In genomic region chr5:35459760-35460159, GRCm38 (mm10) we compare ENCODE assay signal across 18 mouse cellular contexts.
DNase-seq lines count a peak whose midpoint lies in the region; ATAC-seq and TF ChIP-seq lines count a peak whose summit lies in the region.
"Had no signal": no experiment of that assay in that cellular context is flagged by ENCODE, and none has a peak within 500 bp of the region (broad histone marks: within the 10 kb centered on the region; RNA-seq: fewer than 3 reads in every experiment).

No protein-coding gene starts in this region.

- H3K4me2 ChIP-seq in lung, postnatal 0 days (replicated peaks; ENCODE audit: low read depth, low read length), result no peak overlapping the region
- H3K4me2 ChIP-seq: embryonic facial prominence, embryonic 12.5 days; hindbrain, embryonic 14.5 days; liver, embryonic 13.5 days; midbrain, embryonic 13.5 days had no signal

- no peaks in the 10 kb centered on the region for H3K36me3 ChIP-seq in kidney, adult 2 months (ENCODE audit: control insufficient read depth, insufficient read depth, low read length)
- no peaks in the 10 kb centered on the region for H3K36me3 ChIP-seq in lung, postnatal 0 days (ENCODE audit: insufficient read depth, low read length)
- no peaks in the 10 kb centered on the region for H3K36me3 ChIP-seq in small intestine, adult 2 months (ENCODE audit: control insufficient read depth, insufficient read depth, low read length)
- H3K36me3 ChIP-seq: embryonic facial prominence, embryonic 12.5 days; liver, embryonic 13.5 days; midbrain, embryonic 13.5 days had no signal

- peak; percentile 27 for TF ChIP-seq CTCF in kidney, adult 2 months (conservative IDR thresholded peaks at IDR 0.05; ENCODE audit: insufficient read depth, insufficient read length, low read depth, low read length)
- TF ChIP-seq CTCF in lung, postnatal 0 days (IDR thresholded peaks at IDR 0.05), result peak; percentile 34; the same call in 1 of the 2 replicates
- peak; percentile 27; the same call in 1 of the 2 replicates for TF ChIP-seq CTCF in small intestine, adult 2 months (IDR thresholded peaks at IDR 0.05; ENCODE audit: extremely low read depth, insufficient read length, insufficient replicate concordance, low read depth, low read length)

- no peak overlapping the region for H3K4me3 ChIP-seq in kidney, adult 2 months (ENCODE audit: insufficient read depth, low read depth, low read length)
- H3K4me3 ChIP-seq in lung, postnatal 0 days (ENCODE audit: low read depth, low read length), result no peak overlapping the region
- H3K4me3 ChIP-seq in small intestine, adult 2 months (ENCODE audit: low read depth, low read length), result no peak overlapping the region
- H3K4me3 ChIP-seq: embryonic facial prominence, embryonic 12.5 days; liver, embryonic 13.5 days; midbrain, embryonic 13.5 days had no signal

- DNase-seq in kidney, adult 2 months, result no peak
- no peak for DNase-seq in kidney, postnatal 14 days
- no peak for DNase-seq in lung, postnatal 0 days (ENCODE audit: low spot score)
- no peak for DNase-seq in lung, postnatal 4 days
- DNase-seq in ES-CJ7 (ENCODE audit: low read depth, low spot score), result peak; percentile 31
- DNase-seq in natural killer cell, adult 2 months (ENCODE audit: low spot score in 2 of 2), result no peak
- DNase-seq: cerebellum, adult 18-20 months; heart, adult 18-20 months; heart, postnatal 10 days; kidney, adult 8-10 months; liver, embryonic 13.5 days; lung, postnatal 36 days; right cerebral cortex, adult 18-20 months had no signal

- no peak for TF ChIP-seq POLR2A in kidney, adult 2 months (IDR thresholded peaks at IDR 0.05; ENCODE audit: low read depth, low read length)
- TF ChIP-seq POLR2A in small intestine, adult 2 months (IDR thresholded peaks at IDR 0.05; ENCODE audit: low read depth, low read length), result no peak

- no peak for TF ChIP-seq EP300 in lung, postnatal 0 days (IDR thresholded peaks at IDR 0.05)

- H3K27ac ChIP-seq in kidney, adult 2 months (ENCODE audit: insufficient read depth, low read depth, low read length), result no peak overlapping the region
- H3K27ac ChIP-seq in lung, postnatal 0 days (ENCODE audit: low read length), result no peak overlapping the region
- no peak overlapping the region for H3K27ac ChIP-seq in small intestine, adult 2 months (ENCODE audit: insufficient read depth, low read depth, low read length)
- H3K27ac ChIP-seq: embryonic facial prominence, embryonic 12.5 days; hindbrain, embryonic 14.5 days; liver, embryonic 13.5 days; midbrain, embryonic 13.5 days had no signal

- 77% methylated on average over 4 of the region's 4 CpGs for WGBS in kidney, adult 2 months
- WGBS in lung, postnatal 0 days, result 74% methylated on average over 4 of the region's 4 CpGs
- 72% methylated on average over 4 of the region's 4 CpGs for WGBS in small intestine, adult 2 months

- no peaks in the 10 kb centered on the region for H3K27me3 ChIP-seq in kidney, adult 2 months (replicated peaks; ENCODE audit: control insufficient read depth, insufficient read depth, low read length)
- H3K27me3 ChIP-seq in lung, postnatal 0 days (replicated peaks; ENCODE audit: insufficient read depth, low read length), result no peaks in the 10 kb centered on the region
- H3K27me3 ChIP-seq in small intestine, adult 2 months (ENCODE audit: control insufficient read depth, insufficient read depth, low read length), result no peaks in the 10 kb centered on the region

- no peaks in the 10 kb centered on the region for H3K9me3 ChIP-seq in lung, postnatal 0 days (ENCODE audit: low read length)
- H3K9me3 ChIP-seq: embryonic facial prominence, embryonic 12.5 days; liver, embryonic 13.5 days; midbrain, embryonic 13.5 days had no signal

- no peak overlapping the region for H3K9ac ChIP-seq in lung, postnatal 0 days (replicated peaks; ENCODE audit: low read depth)
- H3K9ac ChIP-seq: embryonic facial prominence, embryonic 12.5 days; hindbrain, embryonic 14.5 days; liver, embryonic 13.5 days; midbrain, embryonic 13.5 days had no signal

- H3K4me1 ChIP-seq in kidney, adult 2 months (ENCODE audit: control insufficient read depth, insufficient read depth, low read length), result no peaks in the 10 kb centered on the region
- H3K4me1 ChIP-seq in lung, postnatal 0 days (ENCODE audit: insufficient read depth, low read depth, low read length), result no peaks in the 10 kb centered on the region
- H3K4me1 ChIP-seq in small intestine, adult 2 months (ENCODE audit: control insufficient read depth, insufficient read depth, insufficient read length, low read length), result no peaks in the 10 kb centered on the region
- H3K4me1 ChIP-seq: liver, embryonic 13.5 days had no signal

- no peak for ATAC-seq in lung, postnatal 0 days
- ATAC-seq: midbrain, embryonic 13.5 days; Patski had no signal
